Mouse (Mus musculus) skeletal muscle tissue, adult 2 months (tissue): ENCODE data around the gene Zbtb45.
A peak's percentile ranks its signal among the peaks of the same experiment; 100 is the strongest.

Experiments used
- DNase-seq: peaks from one replicate; pipeline ENCODE4 v3.0.0-alpha.2; 2012; ENCODE audit warnings: low read depth, low spot score

Gene Zbtb45

GRCm38 (mm10) chr7:13034148-13034977 lies 24.5 kb upstream of the Zbtb45 start, which contains the start of gene Chmp2a:
TSS of gene Chmp2a (minus strand) at chr7:13034807.
- peak; percentile 96 for DNase-seq

GRCm38 (mm10) chr7:13033451-13034147 lies 23.8 kb upstream of the Zbtb45 start:
- no peak for DNase-seq

- DNase-seq: no peak
Observed at GRCm38 (mm10) chr7:13032541-13032940, 22.7 kb upstream of the Zbtb45 start.

GRCm38 (mm10) chr7:13031983-13032382 lies 22.1 kb upstream of the Zbtb45 start:
- DNase-seq: no peak

GRCm38 (mm10) chr7:13031069-13031468 lies 21.2 kb upstream of the Zbtb45 start:
- no peak for DNase-seq

- DNase-seq: no peak
Observed at GRCm38 (mm10) chr7:13028986-13029385, 19.2 kb upstream of the Zbtb45 start.

GRCm38 (mm10) chr7:13025511-13026112 lies 15.8 kb upstream of the Zbtb45 start:
- DNase-seq: no peak

- peak; percentile 30 for DNase-seq
Observed at GRCm38 (mm10) chr7:13024805-13025204, 15.0 kb upstream of the Zbtb45 start.

- peak; percentile 87 for DNase-seq
Observed at GRCm38 (mm10) chr7:13023928-13024731, 14.3 kb upstream of the Zbtb45 start.

- peak; percentile 30 for DNase-seq
Observed at GRCm38 (mm10) chr7:13022773-13023535, 13.1 kb upstream of the Zbtb45 start.

- DNase-seq: no peak
Observed at GRCm38 (mm10) chr7:13015217-13015616, 5.4 kb upstream of the Zbtb45 start.

- no peak for DNase-seq
Observed at GRCm38 (mm10) chr7:13014275-13014839, 4.5 kb upstream of the Zbtb45 start.

GRCm38 (mm10) chr7:13013671-13014070 lies 3.8 kb upstream of the Zbtb45 start:
- no peak for DNase-seq

- peak; percentile 89 for DNase-seq
Observed at GRCm38 (mm10) chr7:13009143-13010004, 460 bp downstream of the Zbtb45 start.

GRCm38 (mm10) chr7:13007341-13008092 lies 2.3 kb downstream of the Zbtb45 start:
- DNase-seq: no peak

GRCm38 (mm10) chr7:13006531-13006930 lies 3.3 kb downstream of the Zbtb45 start:
- no peak for DNase-seq

GRCm38 (mm10) chr7:13006011-13006410 lies 3.8 kb downstream of the Zbtb45 start:
- DNase-seq: no peak

GRCm38 (mm10) chr7:13003380-13003779 lies 6.5 kb downstream of the Zbtb45 start:
- DNase-seq: no peak

- DNase-seq: no peak
Observed at GRCm38 (mm10) chr7:13001584-13001983, 8.2 kb downstream of the Zbtb45 start.
